Mouse (Mus musculus) right cerebral cortex, postnatal 25 days (tissue): Measurements from ENCODE around the gene AA986860.

Source experiments
- DNase-seq: peaks from one replicate; pipeline ENCODE4 v3.0.0; 2022

Gene AA986860

GRCm38 (mm10) chr1:130731741-130732337 lies at the start of gene AA986860:
TSS of gene AA986860 (plus strand) at chr1:130731976.
- DNase-seq, result no peak

GRCm38 (mm10) chr1:130683905-130684304 lies 47.9 kb upstream of the AA986860 start:
- no peak for DNase-seq

GRCm38 (mm10) chr1:130698601-130699000 lies 33.2 kb upstream of the AA986860 start:
- no peak for DNase-seq

GRCm38 (mm10) chr1:130699937-130700633 lies 31.7 kb upstream of the AA986860 start:
- DNase-seq, result peak; percentile 19

GRCm38 (mm10) chr1:130701976-130702375 lies 29.8 kb upstream of the AA986860 start:
- no peak for DNase-seq

GRCm38 (mm10) chr1:130703613-130704012 lies 28.2 kb upstream of the AA986860 start:
- no peak for DNase-seq

GRCm38 (mm10) chr1:130710283-130711080 lies 21.3 kb upstream of the AA986860 start:
- DNase-seq, result no peak

GRCm38 (mm10) chr1:130714046-130714445 lies 17.7 kb upstream of the AA986860 start:
- DNase-seq, result no peak

- peak; percentile 96 for DNase-seq
Measured at GRCm38 (mm10) chr1:130715561-130716217, 16.1 kb upstream of the AA986860 start, which contains the start of gene Gm29427. TSS of gene Gm29427 (minus strand) at chr1:130715799.

GRCm38 (mm10) chr1:130716218-130716512 lies 15.6 kb upstream of the AA986860 start:
- no peak for DNase-seq

GRCm38 (mm10) chr1:130716513-130717290 lies 15.1 kb upstream of the AA986860 start:
- DNase-seq, result peak; percentile 42

- peak; percentile 92 for DNase-seq
Measured at GRCm38 (mm10) chr1:130717291-130717871, 14.4 kb upstream of the AA986860 start, which contains the start of gene Yod1. TSS of gene Yod1 (plus strand) at chr1:130717327.

- DNase-seq, result no peak
Measured at GRCm38 (mm10) chr1:130724206-130724605, 7.6 kb upstream of the AA986860 start.

- no peak for DNase-seq
Measured at GRCm38 (mm10) chr1:130726396-130726795, 5.4 kb upstream of the AA986860 start.

GRCm38 (mm10) chr1:130728070-130728469 lies 3.7 kb upstream of the AA986860 start:
- DNase-seq, result no peak

- no peak for DNase-seq
Measured at GRCm38 (mm10) chr1:130728708-130729107, 3.1 kb upstream of the AA986860 start.

GRCm38 (mm10) chr1:130729153-130729552 lies 2.6 kb upstream of the AA986860 start, which contains the start of gene Pfkfb2:
TSS of gene Pfkfb2 (minus strand) at chr1:130729253.
- no peak for DNase-seq

GRCm38 (mm10) chr1:130732706-130733658 lies 1.2 kb downstream of the AA986860 start:
- DNase-seq, result no peak

GRCm38 (mm10) chr1:130733671-130734070 lies 1.9 kb downstream of the AA986860 start:
- DNase-seq, result peak; percentile 19

- no peak for DNase-seq
Measured at GRCm38 (mm10) chr1:130734452-130734851, 2.7 kb downstream of the AA986860 start.

GRCm38 (mm10) chr1:130734852-130735251 lies 3.1 kb downstream of the AA986860 start:
- DNase-seq, result no peak
